Mouse (Mus musculus) midbrain, postnatal 0 days (tissue): ENCODE measurements around the gene Trim7. TPM values are rescaled to one million over a fixed set of nuclear protein-coding genes. Genes with fewer than 3 reads are reported as not detected.
A peak's percentile ranks its signal among the peaks of the same experiment; 100 is the strongest.
"Not testable (repeated sequence)": the region's sequence is repeated elsewhere in the genome, so short reads cannot be mapped to it uniquely, and the experiment has no call there.

Source experiments
- ATAC-seq: fragments of 200-750 bp; cut with Nextera tagmentation; 2 replicates; pipeline ENCODE4 v1.8.0; 2017; ENCODE audit warnings: moderate number of reproducible peaks, mild to moderate bottlenecking, moderate TSS enrichment, moderate library complexity; ENCODE audit not compliant: low FRiP score
- DNase-seq: peaks from one replicate; pipeline ENCODE4 v3.0.0-alpha.2; 2015; ENCODE audit warnings: low spot score
- H3K27ac ChIP-seq: fragments of 300-500 bp; sonication (generic); 2 replicates; pipeline ENCODE4 v1.5.1; 2014; ENCODE audit warnings: low read depth, mild to moderate bottlenecking, low read length, mixed read lengths
- H3K27me3 ChIP-seq: fragments of 300-500 bp; sonication (generic); 2 replicates; pipeline ENCODE4 v1.6.1; 2014; ENCODE audit warnings: low read length, control low read depth, mixed read lengths; ENCODE audit not compliant: insufficient read depth
- H3K36me3 ChIP-seq: fragments of 300-500 bp; sonication (generic); 2 replicates; pipeline ENCODE4 v1.6.1; 2014; ENCODE audit warnings: low read length, control low read depth, mixed read lengths; ENCODE audit not compliant: insufficient read depth
- H3K4me1 ChIP-seq: fragments of 300-500 bp; sonication (generic); 2 replicates; pipeline ENCODE4 v1.6.1; 2014; ENCODE audit warnings: mild to moderate bottlenecking, control low read depth, antibody characterized with exemption, low read length, mixed read lengths; ENCODE audit not compliant: insufficient read depth
- H3K4me2 ChIP-seq: fragments of 300-500 bp; sonication (generic); 2 replicates; pipeline ENCODE4 v1.6.1; 2014; ENCODE audit warnings: low read depth, mild to moderate bottlenecking, low read length, mixed read lengths; ENCODE audit not compliant: poor library complexity, severe bottlenecking
- H3K4me3 ChIP-seq: fragments of 300-500 bp; sonication (generic); 2 replicates; pipeline ENCODE4 v1.5.1; 2014; ENCODE audit warnings: low read depth, mild to moderate bottlenecking, low read length, moderate library complexity
- H3K9ac ChIP-seq: fragments of 300-500 bp; sonication (generic); replicated peaks from 2 replicates; pipeline ENCODE4 v1.6.1; 2014; ENCODE audit warnings: mild to moderate bottlenecking, low read length, moderate library complexity, mixed read lengths; ENCODE audit not compliant: poor library complexity, severe bottlenecking
- H3K9me3 ChIP-seq: fragments of 300-500 bp; sonication (generic); 2 replicates; pipeline ENCODE4 v1.6.1; 2016; ENCODE audit warnings: low read length, control low read depth
- CTCF ChIP-seq: IDR thresholded peaks from 2 replicates; pipeline ENCODE4 v1.5.1; 2016; ENCODE audit warnings: antibody characterized with exemption, mild to moderate bottlenecking
- WGBS: fragments of 180-500 bp; shearing (Covaris S2); extraction: QIAGEN DNeasy Blood & Tissue Kit; methylation state at CpG from one replicate; pipeline ENCODE4 v1.1.7; 2014; 5-methylcytosine and 5-hydroxymethylcytosine counted together
- polyA plus RNA-seq: library from polyadenylated mRNA; unstranded; fragments of >200 nt; fragmentation: Nextera tagmentation; extraction: Ambion mirVana; gene quantifications from 2 replicates; pipeline ENCODE4 v1.2.1, GENCODE M21; 2015
- total RNA-seq: library from RNA; depleted of rRNA; stranded (reverse); fragments of >200 nt; gene quantifications from 2 replicates; pipeline ENCODE4 v1.2.3, GENCODE M21; 2014

Trim7 gene
- total and polyA plus RNA-seq, 2 experiments from 2014 or later: 3.7 to 7.7 TPM

DNA sequence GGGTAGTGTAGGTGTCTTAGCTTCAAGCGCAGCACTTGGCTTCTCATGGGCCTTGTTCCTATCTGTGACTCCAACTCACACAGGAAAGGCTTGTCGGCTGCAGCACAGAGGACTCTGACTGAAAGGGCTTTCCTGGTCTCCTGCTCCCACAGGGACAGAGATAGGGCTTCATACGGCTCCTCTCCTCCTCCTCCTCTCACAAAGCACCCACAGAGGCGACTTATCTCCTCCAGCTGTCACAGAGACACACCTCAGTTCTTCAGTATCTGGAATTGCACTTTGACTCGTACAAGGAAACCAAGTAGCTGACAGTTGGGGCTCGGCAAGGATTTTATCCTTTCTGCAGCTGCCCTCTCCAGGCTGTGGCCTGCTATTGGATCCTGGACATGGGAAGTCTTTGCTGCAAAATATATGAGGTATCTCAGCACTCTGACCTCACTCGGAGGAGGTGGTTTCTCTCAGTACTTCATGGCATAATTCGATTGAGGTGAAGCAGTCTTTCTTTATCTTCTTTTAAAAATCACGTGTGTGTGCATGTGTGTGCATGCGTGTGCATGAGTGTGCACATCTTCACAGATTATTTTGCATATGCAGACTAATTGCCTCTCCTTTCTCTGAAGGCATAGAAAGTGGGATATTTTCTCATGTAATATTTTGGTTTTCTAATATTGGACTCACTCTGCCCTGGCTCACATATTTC is 47.8 kb downstream of the Trim7 start:
- Histone ChIP-seq H3K36me3 (no peaks in the 10 kb centered on the region), H3K27me3 (peaks cover 6% of the 10 kb centered on the region; the same call in 1 of the 2 replicates), H3K4me1 (no peaks in the 10 kb centered on the region), H3K9ac (no peak overlapping the region), H3K4me2 (no peak overlapping the region), H3K9me3 (no peaks in the 10 kb centered on the region), H3K27ac (no peak overlapping the region), H3K4me3 (no peak overlapping the region)
- no peak for TF ChIP-seq CTCF
- DNase-seq: no peak
- no peak for ATAC-seq
- WGBS: 76% methylated on average over 10 of the region's 10 CpGs

DNA sequence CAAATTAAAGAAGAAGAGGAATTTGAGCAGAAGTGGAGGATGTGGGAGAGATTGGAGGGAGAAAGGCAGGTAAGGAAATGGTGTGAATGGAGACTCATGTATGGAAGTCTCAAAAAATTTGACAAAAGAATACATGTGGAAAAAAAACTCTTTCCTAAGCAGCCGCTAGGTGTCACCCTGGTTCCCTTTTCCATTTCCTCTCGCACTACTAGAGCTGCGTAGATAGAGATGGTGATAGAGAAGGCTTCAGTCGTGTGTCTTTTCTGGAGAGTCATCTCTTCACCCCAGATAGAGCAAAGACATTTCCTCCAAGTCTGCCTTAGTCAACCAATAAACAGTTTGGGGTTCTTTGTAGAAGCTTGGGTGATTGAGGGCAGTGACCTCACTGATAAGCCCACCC is 48.5 kb downstream of the Trim7 start:
- H3K4me1 ChIP-seq: no peaks in the 10 kb centered on the region
- peak; percentile 90 for TF ChIP-seq CTCF
- ATAC-seq (peak; percentile 62; the same call in 1 of the 2 replicates), DNase-seq (peak; percentile 73)
- H3K36me3 ChIP-seq: no peaks in the 10 kb centered on the region
- H3K9me3 ChIP-seq: no peaks in the 10 kb centered on the region
- H3K4me3 ChIP-seq: no peak overlapping the region
- H3K4me2 ChIP-seq: no peak overlapping the region
- 1% methylated on average over 4 of the region's 4 CpGs for WGBS
- H3K9ac ChIP-seq: no peak overlapping the region
- peaks cover 6% of the 10 kb centered on the region; the same call in 1 of the 2 replicates for H3K27me3 ChIP-seq
- no peak overlapping the region for H3K27ac ChIP-seq

- not testable (repeated sequence) for DNase-seq, H3K4me3 ChIP-seq, H3K27me3 ChIP-seq, H3K4me1 ChIP-seq, H3K9ac ChIP-seq, H3K9me3 ChIP-seq, ATAC-seq, H3K36me3 ChIP-seq, H3K27ac ChIP-seq, H3K4me2 ChIP-seq
- 53% methylated on average over 1 of the region's 1 CpGs for WGBS
Measured at GRCm38 (mm10) chr11:48875343-48875837, 49.5 kb downstream of the Trim7 start.

- Histone ChIP-seq H3K9me3 (no peaks in the 10 kb centered on the region), H3K4me3 (no peak overlapping the region), H3K27me3 (peaks cover 6% of the 10 kb centered on the region; the same call in 1 of the 2 replicates), H3K9ac (no peak overlapping the region), H3K27ac (no peak overlapping the region), H3K4me2 (no peak overlapping the region), H3K36me3 (no peaks in the 10 kb centered on the region), H3K4me1 (no peaks in the 10 kb centered on the region)
- DNase-seq (no peak), ATAC-seq (no peak)
- peak; percentile 25 for TF ChIP-seq CTCF
- 93% methylated on average over 1 of the region's 1 CpGs for WGBS
Measured at GRCm38 (mm10) chr11:48876680-48877079, 50.7 kb downstream of the Trim7 start.

- Histone ChIP-seq H3K36me3 (no peaks in the 10 kb centered on the region), H3K9ac (no peak overlapping the region), H3K4me2 (no peak overlapping the region), H3K9me3 (no peaks in the 10 kb centered on the region), H3K27me3 (no peaks in the 10 kb centered on the region), H3K27ac (no peak overlapping the region), H3K4me3 (no peak overlapping the region), H3K4me1 (no peaks in the 10 kb centered on the region)
- no peak for DNase-seq
- no peak for ATAC-seq
- 69% methylated on average over 2 of the region's 2 CpGs for WGBS
- no peak for TF ChIP-seq CTCF
Measured at GRCm38 (mm10) chr11:48898812-48899431, 73.0 kb downstream of the Trim7 start.

GRCm38 (mm10) chr11:48900654-48901566 is 75.0 kb downstream of the Trim7 start:
- H3K4me3 ChIP-seq, H3K4me2 ChIP-seq, ATAC-seq, H3K9me3 ChIP-seq, H3K9ac ChIP-seq, DNase-seq, H3K27me3 ChIP-seq, H3K27ac ChIP-seq, H3K36me3 ChIP-seq, H3K4me1 ChIP-seq: not testable (repeated sequence)
- 87% methylated on average over 6 of the region's 6 CpGs for WGBS

DNA sequence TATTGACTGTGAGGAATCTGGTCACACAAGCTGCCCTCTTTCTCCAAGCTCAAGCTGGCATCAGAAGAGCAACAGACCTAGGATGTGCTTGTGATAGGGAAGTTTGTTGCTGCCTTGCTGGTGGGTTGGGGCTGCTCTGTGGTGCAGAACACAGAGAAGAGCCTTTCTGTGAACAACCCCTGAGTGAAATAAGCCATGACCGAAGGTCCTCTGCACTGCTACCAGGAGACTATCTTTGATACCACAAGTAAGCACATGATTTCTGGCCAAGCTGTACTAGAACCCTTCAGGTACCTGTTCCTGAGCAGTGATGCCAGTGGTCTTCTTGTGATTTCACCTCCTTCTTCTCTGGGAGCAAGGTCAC is 75.6 kb downstream of the Trim7 start:
- H3K36me3 ChIP-seq, H3K4me1 ChIP-seq, H3K27ac ChIP-seq, H3K27me3 ChIP-seq, DNase-seq, H3K4me3 ChIP-seq, H3K9ac ChIP-seq, H3K9me3 ChIP-seq, ATAC-seq, H3K4me2 ChIP-seq: not testable (repeated sequence)
- 96% methylated on average over 1 of the region's 1 CpGs for WGBS
